ENCODE assay signal across 1 mouse cellular context in genomic region chr7:140975465-140975864, GRCm38 (mm10).
TF ChIP-seq lines count a peak whose summit lies in the region.

No protein-coding gene starts in this region.

TF ChIP-seq in ES-E14, 5 proteins besides CTCF, POLR2A, EP300 and RAD21:
- TF ChIP-seq HCFC1 (IDR thresholded peaks at IDR 0.05; ENCODE audit: borderline replicate concordance, insufficient read depth, low read length) = no peak
- no peak for TF ChIP-seq ZC3H11A (IDR thresholded peaks at IDR 0.05; ENCODE audit: borderline replicate concordance, low read depth, low read length)
- no peak for TF ChIP-seq ZNF384 (IDR thresholded peaks at IDR 0.05; ENCODE audit: low read depth, low read length)
- TF ChIP-seq MAFK (IDR thresholded peaks at IDR 0.05; ENCODE audit: insufficient read depth, low read depth, low read length) = no peak
- TF ChIP-seq CHD2 (IDR thresholded peaks at IDR 0.05; ENCODE audit: low read depth, low read length) = no peak
